Mouse (Mus musculus) limb, embryonic 12.5 days (tissue): ENCODE data around the gene Prr19. TPM values are rescaled to one million over a fixed set of nuclear protein-coding genes. Genes with fewer than 3 reads are reported as not detected.
"Not testable (repeated sequence)": the region's sequence is repeated elsewhere in the genome, so short reads cannot be mapped to it uniquely, and the experiment has no call there.

Experiments used
- ATAC-seq: fragments of 200-750 bp; cut with Nextera tagmentation; 2 replicates; pipeline ENCODE4 v1.8.0; 2017; ENCODE audit warnings: low read depth, moderate TSS enrichment; ENCODE audit not compliant: insufficient number of reproducible peaks, insufficient read depth, low FRiP score, low TSS enrichment
- H3K27ac ChIP-seq: fragments of 300-500 bp; sonication (generic); 2 replicates; pipeline ENCODE4 v1.5.1; 2016; ENCODE audit warnings: mild to moderate bottlenecking, moderate library complexity
- H3K27me3 ChIP-seq: fragments of 300-500 bp; sonication (generic); 2 replicates; pipeline ENCODE4 v1.6.1; 2016; ENCODE audit warnings: mild to moderate bottlenecking, moderate library complexity
- H3K36me3 ChIP-seq: fragments of 300-500 bp; sonication (generic); 2 replicates; pipeline ENCODE4 v1.6.1; 2016; ENCODE audit warnings: mild to moderate bottlenecking, moderate library complexity
- H3K4me1 ChIP-seq: fragments of 300-500 bp; sonication (generic); replicated peaks from 2 replicates; pipeline ENCODE4 v1.6.1; 2016
- H3K4me2 ChIP-seq: fragments of 300-500 bp; sonication (generic); 2 replicates; pipeline ENCODE4 v1.6.1; 2016; ENCODE audit warnings: mild to moderate bottlenecking, moderate library complexity
- H3K4me3 ChIP-seq: fragments of 300-500 bp; sonication (generic); replicated peaks from 2 replicates; pipeline ENCODE4 v1.5.1; 2016; ENCODE audit warnings: mild to moderate bottlenecking
- H3K9ac ChIP-seq: fragments of 300-500 bp; sonication (generic); replicated peaks from 2 replicates; pipeline ENCODE4 v1.6.1; 2016; ENCODE audit warnings: mild to moderate bottlenecking, moderate library complexity
- H3K9me3 ChIP-seq: fragments of 300-500 bp; sonication (generic); 2 replicates; pipeline ENCODE4 v1.6.1; 2016; ENCODE audit warnings: mild to moderate bottlenecking, moderate library complexity
- WGBS: fragments of 180-500 bp; shearing (Covaris S2); methylation state at CpG from one replicate; pipeline ENCODE4 v1.1.7; 2016; 5-methylcytosine and 5-hydroxymethylcytosine counted together
- polyA plus RNA-seq: library from polyadenylated mRNA; unstranded; fragments of >200 nt; fragmentation: Nextera tagmentation; extraction: Ambion mirVana; gene quantifications from 2 replicates; pipeline ENCODE4 v1.2.1, GENCODE M21; 2016

Prr19 gene
- polyA plus RNA-seq = 0.66 and 0.86 TPM in 2 replicates

DNA sequence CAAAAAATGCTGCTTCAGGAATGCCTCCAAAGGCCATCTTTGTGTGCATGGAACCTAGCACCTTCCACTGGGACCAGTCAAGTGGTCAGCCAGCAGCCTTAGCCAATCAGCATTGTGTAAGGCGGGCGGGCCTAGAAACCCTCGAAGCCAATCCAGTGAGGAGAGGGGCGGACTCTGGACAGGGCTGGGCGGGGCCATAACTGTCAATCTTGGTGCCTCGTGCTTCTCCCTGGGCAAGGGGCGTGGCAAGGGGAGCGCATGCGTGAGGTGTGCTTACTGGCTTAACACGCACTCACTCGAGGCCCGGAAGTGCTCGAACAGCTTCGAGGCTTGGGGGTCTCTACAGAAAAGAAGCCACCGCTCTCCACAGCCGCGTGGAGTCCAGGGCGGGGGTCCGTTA is at the start of gene Prr19:
Prr19 (plus strand) TSS at position 349 of the 400 bp plus-strand sequence.
- Histone ChIP-seq H3K36me3 (peaks cover 3% of the 10 kb centered on the region), H3K9me3 (no peaks in the 10 kb centered on the region), H3K4me3 (no peak within 1 kb of the TSS), H3K27ac (no peak within 1 kb of the TSS), H3K4me1 (peaks cover 25% of the 10 kb centered on the region), H3K9ac (no peak within 1 kb of the TSS), H3K27me3 (peaks cover 12% of the 10 kb centered on the region), H3K4me2 (no peak within 1 kb of the TSS)
- no peak for ATAC-seq
- WGBS = 59% methylated on average over 19 of the region's 19 CpGs

GRCm38 (mm10) chr7:25251822-25252221 is 49.4 kb upstream of the Prr19 start:
- peak overlapping the region; percentile 99 for H3K27ac ChIP-seq
- 22% methylated on average over 8 of the region's 8 CpGs for WGBS

GRCm38 (mm10) chr7:25261896-25262295 is 39.3 kb upstream of the Prr19 start:
- WGBS = 84% methylated on average over 1 of the region's 1 CpGs
- peaks cover 8% of the 10 kb centered on the region; the same call in 1 of the 2 replicates for H3K4me1 ChIP-seq
- no peak overlapping the region for H3K9ac ChIP-seq
- H3K27me3 ChIP-seq = no peaks in the 10 kb centered on the region
- H3K4me3 ChIP-seq = no peak overlapping the region
- no peak overlapping the region for H3K27ac ChIP-seq
- ATAC-seq = no peak
- H3K9me3 ChIP-seq = no peaks in the 10 kb centered on the region
- no peak overlapping the region for H3K4me2 ChIP-seq
- no peaks in the 10 kb centered on the region for H3K36me3 ChIP-seq

More at GRCm38 (mm10) chr7:25251822-25252221, 49.4 kb upstream of the Prr19 start:
- Histone ChIP-seq H3K4me2 (peak overlapping the region; percentile 95), H3K9ac (peak overlapping the region; percentile 97), H3K27me3 (no peaks in the 10 kb centered on the region), H3K4me1 (peaks cover 29% of the 10 kb centered on the region), H3K9me3 (no peaks in the 10 kb centered on the region), H3K36me3 (no peaks in the 10 kb centered on the region), H3K4me3 (peak overlapping the region; percentile 95)
- no peak for ATAC-seq

DNA sequence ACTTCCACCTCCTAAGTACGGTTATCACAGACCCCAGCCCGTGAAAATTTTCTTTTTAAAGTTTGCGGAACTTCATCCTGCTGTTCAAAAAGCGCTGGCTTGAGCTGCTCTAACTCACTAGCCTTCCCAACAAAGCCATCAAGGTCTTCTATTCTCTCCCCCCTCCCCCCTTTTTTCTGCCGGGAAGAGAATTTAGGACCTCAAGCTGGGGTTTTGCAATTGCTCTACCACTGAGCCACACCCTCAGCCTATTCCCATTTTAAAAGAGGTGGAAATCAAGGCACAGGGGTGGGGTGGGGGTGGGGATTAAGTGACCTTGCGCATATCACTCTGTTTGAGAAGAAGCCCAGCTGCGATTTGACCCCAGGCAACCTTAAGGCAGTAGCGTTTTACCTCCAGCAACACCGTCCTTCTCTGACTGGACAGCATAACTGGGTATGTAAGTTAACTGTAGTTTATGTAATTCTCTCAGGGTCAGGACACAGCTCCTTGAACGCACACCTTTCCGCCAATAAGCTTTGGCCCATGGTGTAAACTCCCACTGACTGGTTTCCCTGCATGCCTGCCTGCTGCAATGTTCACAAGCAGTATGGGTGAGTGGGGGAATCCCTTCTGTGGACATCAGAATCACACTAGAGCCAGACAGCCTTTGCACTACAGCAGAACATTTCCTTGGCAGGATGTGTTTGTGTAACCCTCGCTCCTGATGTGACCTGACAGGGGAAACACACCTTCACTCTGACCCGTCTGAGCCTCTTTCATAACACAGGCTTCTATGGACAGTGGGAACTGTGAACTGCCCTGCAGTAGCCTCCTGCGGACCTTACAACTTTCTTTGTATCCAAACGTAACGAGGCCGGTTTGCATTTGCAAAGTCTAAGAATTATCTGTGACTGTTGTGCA is 37.0 kb upstream of the Prr19 start:
- WGBS = 28% methylated on average over 17 of the region's 17 CpGs
- Histone ChIP-seq H3K4me3 (no peak overlapping the region), H3K4me1 (peaks cover 15% of the 10 kb centered on the region), H3K9ac (no peak overlapping the region), H3K27me3 (no peaks in the 10 kb centered on the region), H3K36me3 (no peaks in the 10 kb centered on the region), H3K4me2 (no peak overlapping the region), H3K27ac (no peak overlapping the region), H3K9me3 (no peaks in the 10 kb centered on the region)
- ATAC-seq = no peak

DNA sequence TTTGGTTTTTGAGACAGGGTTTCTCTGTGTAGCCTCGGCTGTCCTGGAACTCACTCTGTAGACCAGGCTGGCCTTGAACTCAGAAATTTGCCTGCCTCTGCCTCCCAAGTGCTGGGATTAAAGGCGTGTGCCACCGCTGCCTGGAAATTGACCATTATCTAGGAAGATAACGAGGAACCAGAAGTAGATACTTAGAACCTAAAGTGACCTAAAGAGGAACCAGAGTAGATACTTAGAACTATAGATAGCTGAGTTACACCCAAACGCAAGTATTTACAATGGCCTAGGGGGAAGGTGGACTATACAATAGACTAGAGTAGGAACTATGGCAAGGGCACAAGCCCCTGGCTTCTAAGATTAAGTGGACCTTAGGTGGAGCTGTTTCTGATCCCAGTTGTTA is 35.5 kb upstream of the Prr19 start:
- H3K4me2 ChIP-seq, H3K36me3 ChIP-seq, H3K27ac ChIP-seq, H3K4me3 ChIP-seq, H3K9me3 ChIP-seq, H3K27me3 ChIP-seq, ATAC-seq, H3K9ac ChIP-seq: not testable (repeated sequence)
- peaks cover 25% of the 10 kb centered on the region for H3K4me1 ChIP-seq
- 95% methylated on average over 5 of the region's 5 CpGs for WGBS

GRCm38 (mm10) chr7:25266180-25266962 is 34.8 kb upstream of the Prr19 start:
- Histone ChIP-seq H3K27me3 (no peaks in the 10 kb centered on the region), H3K4me1 (peaks cover 25% of the 10 kb centered on the region), H3K27ac (no peak overlapping the region), H3K9me3 (no peaks in the 10 kb centered on the region), H3K4me3 (peak overlapping the region; percentile 72; the same call in 1 of the 2 replicates), H3K36me3 (peaks cover 7% of the 10 kb centered on the region), H3K9ac (no peak overlapping the region), H3K4me2 (peak overlapping the region; percentile 59)
- whole genome bisulfite sequencing = 91% methylated on average over 8 of the region's 8 CpGs
- no peak for ATAC-seq

GRCm38 (mm10) chr7:25267301-25267750 is 33.9 kb upstream of the Prr19 start, which contains the start of gene Cic:
Gene Cic (plus strand): TSS chr7:25267704.
- no peaks in the 10 kb centered on the region for H3K9me3 ChIP-seq
- peak within 1 kb of the TSS; percentile 81 for H3K4me2 ChIP-seq
- peaks cover 25% of the 10 kb centered on the region for H3K4me1 ChIP-seq
- ATAC-seq = peak; percentile 83
- peak within 1 kb of the TSS; percentile 72 for H3K4me3 ChIP-seq
- H3K9ac ChIP-seq = peak within 1 kb of the TSS; percentile 68
- peaks cover 17% of the 10 kb centered on the region for H3K36me3 ChIP-seq
- peak within 1 kb of the TSS; percentile 88 for H3K27ac ChIP-seq
- WGBS = under 1% methylated on average over 29 of the region's 29 CpGs
- no peaks in the 10 kb centered on the region for H3K27me3 ChIP-seq

GRCm38 (mm10) chr7:25267751-25268463 is 33.3 kb upstream of the Prr19 start:
- Histone ChIP-seq H3K27me3 (no peaks in the 10 kb centered on the region), H3K4me2 (peak overlapping the region; percentile 81), H3K4me3 (peak overlapping the region; percentile 72), H3K9ac (peak overlapping the region; percentile 68), H3K9me3 (no peaks in the 10 kb centered on the region), H3K4me1 (peaks cover 25% of the 10 kb centered on the region), H3K27ac (peak overlapping the region; percentile 88), H3K36me3 (peaks cover 22% of the 10 kb centered on the region)
- peak; percentile 96 for ATAC-seq
- under 1% methylated on average over 33 of the region's 33 CpGs for WGBS

DNA sequence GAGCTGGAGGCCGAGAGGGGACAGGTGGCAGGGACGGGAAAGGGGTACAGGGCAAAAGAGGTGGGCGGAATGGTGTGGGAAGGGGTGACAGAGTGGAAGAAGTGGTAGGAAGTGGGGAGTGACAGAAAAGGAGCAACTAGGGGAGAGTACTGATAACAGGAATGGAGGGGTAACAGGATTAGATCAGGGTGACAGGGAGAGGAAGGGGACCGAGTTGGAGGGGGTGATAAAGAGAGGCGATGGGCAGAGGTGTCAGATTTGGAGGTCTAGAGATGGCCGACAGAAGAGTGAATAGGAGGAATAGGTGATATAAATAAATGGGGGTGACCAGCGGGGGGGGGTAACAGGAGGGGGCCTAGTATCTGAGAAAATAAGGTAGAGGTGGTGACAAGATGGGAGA is 32.6 kb upstream of the Prr19 start:
- Histone ChIP-seq H3K27me3 (no peaks in the 10 kb centered on the region), H3K9ac (peak overlapping the region; percentile 68), H3K27ac (peak overlapping the region; percentile 85), H3K36me3 (peaks cover 29% of the 10 kb centered on the region), H3K4me3 (peak overlapping the region; percentile 72), H3K4me2 (peak overlapping the region; percentile 81), H3K4me1 (peaks cover 25% of the 10 kb centered on the region), H3K9me3 (no peaks in the 10 kb centered on the region)
- 4% methylated on average over 7 of the region's 7 CpGs for WGBS
- no peak for ATAC-seq

DNA sequence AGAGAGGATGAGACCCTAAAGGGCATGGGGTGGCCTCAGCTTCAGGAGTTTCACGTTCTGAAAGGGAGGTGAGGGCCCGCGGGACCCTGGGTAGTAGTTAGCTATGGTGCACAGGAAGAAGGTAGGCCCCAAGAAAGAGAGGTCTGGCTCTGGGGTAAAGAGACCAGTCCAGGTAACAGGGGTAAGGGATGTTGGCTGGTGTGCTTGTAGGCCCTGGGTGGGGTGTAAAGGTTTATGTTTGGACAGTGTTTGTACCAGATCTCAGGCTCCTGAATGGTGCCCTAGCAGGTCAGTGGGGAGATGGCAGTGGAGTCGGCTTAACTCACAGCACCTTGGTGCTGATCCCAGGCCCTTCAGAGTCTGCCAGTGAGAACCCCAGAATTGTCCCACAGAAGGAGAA is 32.2 kb upstream of the Prr19 start:
- no peak for ATAC-seq
- Histone ChIP-seq H3K27ac (peak overlapping the region; percentile 62; the same call in 1 of the 2 replicates), H3K9me3 (no peaks in the 10 kb centered on the region), H3K4me2 (peak overlapping the region; percentile 81), H3K9ac (peak overlapping the region; percentile 68), H3K27me3 (no peaks in the 10 kb centered on the region), H3K4me1 (peaks cover 24% of the 10 kb centered on the region), H3K4me3 (peak overlapping the region; percentile 72), H3K36me3 (peaks cover 31% of the 10 kb centered on the region)
- 45% methylated on average over 4 of the region's 4 CpGs for WGBS
